24 mouse cellular contexts compared by ENCODE assay signal in genomic region chr2:102362896-102363530, GRCm38 (mm10). TPM values are rescaled to one million over a fixed set of nuclear protein-coding genes. Genes with fewer than 3 reads are reported as not detected.
DNase-seq lines count a peak whose midpoint lies in the region; ATAC-seq and TF ChIP-seq lines count a peak whose summit lies in the region.
"Had no signal": no experiment of that assay in that cellular context is flagged by ENCODE, and none has a peak within 500 bp of the region (broad histone marks: within the 10 kb centered on the region; RNA-seq: fewer than 3 reads in every experiment).

No protein-coding gene starts in this region.

- TF ChIP-seq POLR2A in lung, adult 2 months (IDR thresholded peaks at IDR 0.05; ENCODE audit: borderline replicate concordance, extremely low read depth, low read depth, low read length) = no peak

- no peak overlapping the region for H3K4me2 ChIP-seq in lung, embryonic 15.5 days
- H3K4me2 ChIP-seq in liver, postnatal 0 days (ENCODE audit: low read depth, low read length) = no peak overlapping the region
- no peak overlapping the region for H3K4me2 ChIP-seq in hindbrain, embryonic 12.5 days (replicated peaks)
- H3K4me2 ChIP-seq: embryonic facial prominence, embryonic 13.5 days; forebrain, embryonic 15.5 days; heart, embryonic 13.5 days; kidney, embryonic 15.5 days; limb, embryonic 13.5 days; midbrain, embryonic 12.5 days had no signal

- no peak overlapping the region for H3K4me3 ChIP-seq in gastrocnemius, adult 2 months
- no peak overlapping the region for H3K4me3 ChIP-seq in lung, embryonic 15.5 days
- H3K4me3 ChIP-seq in lung, adult 2 months (replicated peaks; ENCODE audit: extremely low read depth, low read depth, low read length) = no peak overlapping the region
- no peak overlapping the region for H3K4me3 ChIP-seq in liver, postnatal 0 days (ENCODE audit: low read depth, low read length)
- no peak overlapping the region for H3K4me3 ChIP-seq in hindbrain, embryonic 12.5 days
- H3K4me3 ChIP-seq: embryonic facial prominence, embryonic 13.5 days; forebrain, embryonic 15.5 days; heart, embryonic 13.5 days; kidney, embryonic 15.5 days; limb, embryonic 13.5 days; midbrain, embryonic 12.5 days had no signal

- H3K9me3 ChIP-seq in lung, embryonic 15.5 days = no peaks in the 10 kb centered on the region
- no peaks in the 10 kb centered on the region for H3K9me3 ChIP-seq in liver, postnatal 0 days (ENCODE audit: low read length)
- H3K9me3 ChIP-seq in hindbrain, embryonic 12.5 days (replicated peaks) = no peaks in the 10 kb centered on the region
- H3K9me3 ChIP-seq: embryonic facial prominence, embryonic 13.5 days; forebrain, embryonic 15.5 days; heart, embryonic 13.5 days; kidney, embryonic 15.5 days; limb, embryonic 13.5 days; midbrain, embryonic 12.5 days had no signal

- peak overlapping the region; percentile 64 for H3K27ac ChIP-seq in gastrocnemius, adult 2 months
- H3K27ac ChIP-seq in lung, embryonic 15.5 days = peak overlapping the region; percentile 67
- peak overlapping the region; percentile 22; the same call in 1 of the 2 replicates for H3K27ac ChIP-seq in liver, postnatal 0 days (ENCODE audit: low read depth)
- H3K27ac ChIP-seq in hindbrain, embryonic 12.5 days = no peak overlapping the region
- H3K27ac ChIP-seq: embryonic facial prominence, embryonic 13.5 days; forebrain, embryonic 15.5 days; heart, embryonic 13.5 days; limb, embryonic 13.5 days; midbrain, embryonic 12.5 days had no signal

- intact Hi-C loops in gastrocnemius, adult 2 months (cut with DNase I) = no loop called here

- no peaks in the 10 kb centered on the region for H3K36me3 ChIP-seq in lung, embryonic 15.5 days
- no peaks in the 10 kb centered on the region for H3K36me3 ChIP-seq in liver, postnatal 0 days (replicated peaks; ENCODE audit: insufficient read depth, low read length)
- no peaks in the 10 kb centered on the region for H3K36me3 ChIP-seq in hindbrain, embryonic 12.5 days
- H3K36me3 ChIP-seq: embryonic facial prominence, embryonic 13.5 days; forebrain, embryonic 15.5 days; heart, embryonic 13.5 days; kidney, embryonic 15.5 days; midbrain, embryonic 12.5 days had no signal

- 70% methylated on average over 1 of the region's 1 CpGs for WGBS in lung, embryonic 15.5 days
- WGBS in lung, adult 2 months = 76% methylated on average over 1 of the region's 1 CpGs
- WGBS in liver, postnatal 0 days (ENCODE audit: insufficient replicate concordance) = 39% methylated on average over 1 of the region's 1 CpGs
- WGBS in hindbrain, embryonic 12.5 days = 82% methylated on average over 1 of the region's 1 CpGs

- no peak for ATAC-seq in lung, embryonic 15.5 days (ENCODE audit: borderline replicate concordance, extremely low read depth, low FRiP score, low TSS enrichment)
- no peak for ATAC-seq in liver, postnatal 0 days
- ATAC-seq in hindbrain, embryonic 12.5 days (ENCODE audit: low FRiP score) = no peak
- ATAC-seq: forebrain, embryonic 15.5 days; hindbrain, embryonic 16.5 days; intestine, embryonic 16.5 days had no signal

- H3K27me3 ChIP-seq in lung, embryonic 15.5 days = no peaks in the 10 kb centered on the region
- no peaks in the 10 kb centered on the region for H3K27me3 ChIP-seq in liver, postnatal 0 days (ENCODE audit: insufficient read depth, low read length)
- H3K27me3 ChIP-seq in hindbrain, embryonic 12.5 days = no peaks in the 10 kb centered on the region
- H3K27me3 ChIP-seq: CH12.LX; embryonic facial prominence, embryonic 13.5 days; forebrain, embryonic 15.5 days; heart, embryonic 13.5 days; kidney, embryonic 15.5 days; limb, embryonic 13.5 days; midbrain, embryonic 12.5 days had no signal

- H3K4me1 ChIP-seq in lung, embryonic 15.5 days = peaks cover 15% of the 10 kb centered on the region
- H3K4me1 ChIP-seq in lung, adult 2 months (ENCODE audit: control insufficient read depth, insufficient read depth, low read length) = peaks cover 9% of the 10 kb centered on the region; the same call in 1 of the 2 replicates
- H3K4me1 ChIP-seq in liver, postnatal 0 days (ENCODE audit: insufficient read depth) = peaks cover 35% of the 10 kb centered on the region
- H3K4me1 ChIP-seq in hindbrain, embryonic 12.5 days = no peaks in the 10 kb centered on the region
- H3K4me1 ChIP-seq: embryonic facial prominence, embryonic 13.5 days; kidney, embryonic 15.5 days; limb, embryonic 13.5 days had no signal

- no peak for TF ChIP-seq CTCF in gastrocnemius, adult 2 months (IDR thresholded peaks at IDR 0.05)
- TF ChIP-seq CTCF in lung, adult 2 months (IDR thresholded peaks at IDR 0.05; ENCODE audit: insufficient read depth, low read length) = no peak
- no peak for TF ChIP-seq CTCF in liver, postnatal 0 days (IDR thresholded peaks at IDR 0.05; ENCODE audit: low read depth)

- TF ChIP-seq EP300 in liver, postnatal 0 days (IDR thresholded peaks at IDR 0.05; ENCODE audit: low read depth) = no peak

- DNase-seq in gastrocnemius, adult 2 months = no peak
- DNase-seq in gastrocnemius, adult 8-10 months (ENCODE audit: low spot score in 2 of 2) = no peak
- no peak for DNase-seq in lung, adult 2 months
- peak; percentile 56 for DNase-seq in Muller cell, postnatal 12 days (ENCODE audit: inconsistent ontology term)
- no peak for DNase-seq in liver, postnatal 0 days
- no peak for DNase-seq in cerebellum, adult 11 months
- DNase-seq: adrenal gland, adult 2 months; cerebellum, adult 9-11 months; heart, postnatal 4 days; kidney, postnatal 4 days; lung, postnatal 4 days; right cerebral cortex, adult 18-20 months; thymus, postnatal 36 days had no signal

- no peak overlapping the region for H3K9ac ChIP-seq in lung, embryonic 15.5 days
- H3K9ac ChIP-seq in liver, postnatal 0 days (replicated peaks) = no peak overlapping the region
- H3K9ac ChIP-seq in hindbrain, embryonic 12.5 days = no peak overlapping the region
- H3K9ac ChIP-seq: embryonic facial prominence, embryonic 13.5 days; forebrain, embryonic 15.5 days; heart, embryonic 13.5 days; kidney, embryonic 15.5 days; limb, embryonic 13.5 days; midbrain, embryonic 12.5 days had no signal

RNA-seq across cellular contexts. Expression of gene Trim44, which starts 44.6 kb away (rescaled TPM):
- 10 to 100 TPM; 15.9 to 17.1 TPM for total RNA-seq in gastrocnemius, adult 2 months (2021)
- total RNA-seq in gastrocnemius, adult 8-10 months (2022) = 10 to 100 TPM; 11.9 to 16.5 (median 14.8) TPM
- 25.2 and 27.8 TPM in 2 replicates for polyA plus RNA-seq in lung, embryonic 15.5 days (2015; fragmentation: Nextera tagmentation; extraction: Ambion mirVana)
- 26.9 and 34.2 TPM in 2 replicates for polyA plus RNA-seq in lung, adult 2 months (2012; rRNA removed)
- 4.9 and 5.5 TPM in 2 replicates for polyA plus RNA-seq in liver, postnatal 0 days (2015; fragmentation: Nextera tagmentation; extraction: Ambion mirVana)
- 65.6 and 74.4 TPM in 2 replicates for polyA plus RNA-seq in hindbrain, embryonic 12.5 days (2016; fragmentation: Nextera tagmentation; extraction: Ambion mirVana)
